Mouse (Mus musculus): ENCODE results near the gene Tmc7.
A peak's percentile ranks its signal among the peaks of the same experiment; 100 is the strongest.

Tmc7 gene

GRCm38 (mm10) chr7:118584257-118584907 is at the start of gene Tmc7:
Tmc7 (minus strand) TSS chr7:118584736.
- ATAC-seq (ENCODE audit: low TSS enrichment), result peak; percentile 92

GRCm38 (mm10) chr7:118633951-118634350 is 49.4 kb upstream of the Tmc7 start:
- no peak for ATAC-seq (ENCODE audit: low TSS enrichment)

- no peak for ATAC-seq (ENCODE audit: low TSS enrichment)
Measured at GRCm38 (mm10) chr7:118633094-118633493, 48.6 kb upstream of the Tmc7 start.

GRCm38 (mm10) chr7:118627550-118628298 is 43.2 kb upstream of the Tmc7 start:
- ATAC-seq (ENCODE audit: low TSS enrichment), result no peak

- no peak for ATAC-seq (ENCODE audit: low TSS enrichment)
Measured at GRCm38 (mm10) chr7:118621094-118621493, 36.6 kb upstream of the Tmc7 start.

GRCm38 (mm10) chr7:118620243-118620906 is 35.8 kb upstream of the Tmc7 start:
- no peak for ATAC-seq (ENCODE audit: low TSS enrichment)

- ATAC-seq (ENCODE audit: low TSS enrichment), result no peak
Measured at GRCm38 (mm10) chr7:118618104-118618503, 33.6 kb upstream of the Tmc7 start.

GRCm38 (mm10) chr7:118614076-118614475 is 29.5 kb upstream of the Tmc7 start:
- no peak for ATAC-seq (ENCODE audit: low TSS enrichment)

- ATAC-seq (ENCODE audit: low TSS enrichment), result no peak
Measured at GRCm38 (mm10) chr7:118611933-118612332, 27.4 kb upstream of the Tmc7 start.

- no peak for ATAC-seq (ENCODE audit: low TSS enrichment)
Measured at GRCm38 (mm10) chr7:118611185-118611749, 26.7 kb upstream of the Tmc7 start.

- no peak for ATAC-seq (ENCODE audit: low TSS enrichment)
Measured at GRCm38 (mm10) chr7:118610721-118611120, 26.2 kb upstream of the Tmc7 start.

GRCm38 (mm10) chr7:118609815-118610214 is 25.3 kb upstream of the Tmc7 start:
- ATAC-seq (ENCODE audit: low TSS enrichment), result no peak

GRCm38 (mm10) chr7:118604842-118605241 is 20.3 kb upstream of the Tmc7 start:
- ATAC-seq (ENCODE audit: low TSS enrichment), result no peak

- ATAC-seq (ENCODE audit: low TSS enrichment), result no peak
Measured at GRCm38 (mm10) chr7:118599954-118600631, 15.6 kb upstream of the Tmc7 start.

GRCm38 (mm10) chr7:118597201-118597600 is 12.7 kb upstream of the Tmc7 start, which contains the start of gene Tmc5:
Tmc5 (plus strand) TSS chr7:118597297.
- ATAC-seq (ENCODE audit: low TSS enrichment), result no peak; the same call in 1 of the 2 replicates

GRCm38 (mm10) chr7:118596271-118596670 is 11.7 kb upstream of the Tmc7 start:
- ATAC-seq (ENCODE audit: low TSS enrichment), result no peak

- peak; percentile 61 for ATAC-seq (ENCODE audit: low TSS enrichment)
Measured at GRCm38 (mm10) chr7:118595228-118595627, 10.7 kb upstream of the Tmc7 start.

- no peak for ATAC-seq (ENCODE audit: low TSS enrichment)
Measured at GRCm38 (mm10) chr7:118594611-118595010, 10.1 kb upstream of the Tmc7 start.

- peak; percentile 75 for ATAC-seq (ENCODE audit: low TSS enrichment)
Measured at GRCm38 (mm10) chr7:118593567-118594407, 9.3 kb upstream of the Tmc7 start.

GRCm38 (mm10) chr7:118592146-118592545 is 7.6 kb upstream of the Tmc7 start:
- no peak for ATAC-seq (ENCODE audit: low TSS enrichment)
